Mouse (Mus musculus): ENCODE measurements around the gene Hpn.

Gene Hpn

GRCm38 (mm10) chr7:31140941-31141340 is 25.9 kb upstream of the Hpn start:
- no peak for DNase-seq (ENCODE audit: extremely low spot score)

DNA sequence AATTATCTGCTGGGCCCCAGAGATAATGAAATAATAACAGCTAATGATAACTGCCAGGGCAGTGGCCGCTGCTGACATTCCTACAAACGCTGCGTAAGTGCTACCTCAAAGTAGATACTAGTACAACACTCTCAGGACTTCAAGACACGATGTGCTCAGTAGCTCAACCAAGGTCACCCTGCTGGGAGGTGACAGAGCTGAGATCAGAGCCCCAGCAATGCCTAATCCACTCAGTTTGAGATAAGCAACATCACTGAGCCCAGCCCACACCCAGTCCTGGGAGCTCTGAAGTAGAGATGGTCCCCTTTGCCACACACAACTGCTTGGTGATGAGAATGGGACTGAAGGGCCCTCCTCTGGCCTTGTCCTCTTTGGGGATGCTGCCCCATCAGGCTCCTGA is 25.2 kb upstream of the Hpn start:
- DNase-seq (ENCODE audit: extremely low spot score), result no peak

DNA sequence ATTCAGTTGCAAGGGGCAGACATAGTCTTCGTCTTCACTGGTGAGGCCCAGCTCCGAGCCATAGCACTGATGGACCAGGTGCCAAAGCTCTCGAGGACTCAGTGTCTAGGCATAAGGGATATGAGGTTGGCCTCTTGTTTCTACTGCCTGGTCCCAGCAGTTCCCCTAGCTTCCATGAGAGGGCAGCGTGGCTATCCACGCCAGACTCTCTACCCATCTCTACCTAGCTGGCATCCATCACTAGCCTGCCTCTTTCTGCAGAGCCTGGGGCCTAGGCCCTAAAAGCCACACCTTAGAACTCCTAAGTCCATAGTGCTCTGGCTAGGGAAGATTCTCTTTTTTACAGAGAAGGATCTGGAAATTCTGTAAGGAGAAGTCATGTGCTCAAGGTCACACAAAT is 24.7 kb upstream of the Hpn start:
- peak; percentile 46 for DNase-seq (ENCODE audit: extremely low spot score)

GRCm38 (mm10) chr7:31135717-31136116 is 20.6 kb upstream of the Hpn start:
- DNase-seq (ENCODE audit: extremely low spot score), result no peak

GRCm38 (mm10) chr7:31131866-31132265 is 16.8 kb upstream of the Hpn start:
- DNase-seq (ENCODE audit: extremely low spot score), result no peak

DNA sequence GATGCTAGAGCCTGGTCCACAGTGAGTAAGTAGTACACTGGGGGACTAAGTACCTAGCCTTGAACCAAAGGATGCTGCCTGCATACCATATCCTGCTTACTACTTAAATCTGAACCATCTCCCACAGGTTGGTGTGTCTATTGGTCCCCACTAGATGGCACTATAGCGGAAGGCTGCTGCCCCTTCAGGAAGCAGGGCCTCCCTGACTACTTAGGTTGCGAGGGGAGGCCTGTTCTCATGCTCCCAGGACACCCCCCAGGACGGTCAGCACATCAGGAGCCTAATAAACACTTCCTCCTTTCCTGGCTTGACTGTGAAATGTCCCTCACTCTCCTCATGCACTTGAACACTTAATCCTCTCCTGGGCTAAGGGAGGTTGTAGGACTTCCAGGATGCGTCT is 15.8 kb upstream of the Hpn start:
- peak; percentile 52 for DNase-seq (ENCODE audit: extremely low spot score)

- no peak for DNase-seq (ENCODE audit: extremely low spot score)
Measured at GRCm38 (mm10) chr7:31130197-31130596, 15.1 kb upstream of the Hpn start.

- DNase-seq (ENCODE audit: extremely low spot score), result no peak
Measured at GRCm38 (mm10) chr7:31128157-31128705, 13.1 kb upstream of the Hpn start.

GRCm38 (mm10) chr7:31126851-31127724 is 12.0 kb upstream of the Hpn start, which contains the start of gene Scn1b:
Gene Scn1b, minus strand, starts transcription at chr7:31127003.
- peak; percentile 45 for DNase-seq (ENCODE audit: extremely low spot score)

DNA sequence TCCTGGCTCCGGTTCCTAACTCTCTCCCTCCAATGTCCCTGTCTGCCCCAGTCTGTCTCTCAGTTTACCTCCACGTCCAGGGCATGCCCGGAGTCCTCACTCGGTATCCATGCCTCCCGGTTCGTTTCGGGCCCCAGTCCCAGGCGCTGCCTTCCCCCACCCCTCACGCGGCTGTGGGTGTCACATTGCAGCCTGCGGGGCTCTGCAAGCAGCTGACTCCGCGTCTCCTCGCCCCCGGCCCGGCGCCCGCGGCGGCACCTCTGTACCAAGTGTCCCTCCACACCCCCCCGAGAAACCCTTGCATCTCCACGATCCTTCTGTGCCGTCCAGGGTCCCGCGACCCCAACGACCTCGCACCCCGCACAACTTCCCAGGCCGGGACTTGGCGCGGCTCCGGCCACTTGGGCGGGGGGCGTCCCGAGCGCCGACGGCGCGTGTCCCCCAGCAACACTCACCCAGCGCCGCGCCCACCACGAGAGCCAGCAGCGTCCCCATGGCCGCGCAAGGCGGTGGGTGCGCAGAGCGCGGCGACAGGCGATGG is 11.2 kb upstream of the Hpn start:
- DNase-seq (ENCODE audit: extremely low spot score), result peak; percentile 34

- DNase-seq (ENCODE audit: extremely low spot score), result no peak
Measured at GRCm38 (mm10) chr7:31125116-31125515, 10.0 kb upstream of the Hpn start.

DNA sequence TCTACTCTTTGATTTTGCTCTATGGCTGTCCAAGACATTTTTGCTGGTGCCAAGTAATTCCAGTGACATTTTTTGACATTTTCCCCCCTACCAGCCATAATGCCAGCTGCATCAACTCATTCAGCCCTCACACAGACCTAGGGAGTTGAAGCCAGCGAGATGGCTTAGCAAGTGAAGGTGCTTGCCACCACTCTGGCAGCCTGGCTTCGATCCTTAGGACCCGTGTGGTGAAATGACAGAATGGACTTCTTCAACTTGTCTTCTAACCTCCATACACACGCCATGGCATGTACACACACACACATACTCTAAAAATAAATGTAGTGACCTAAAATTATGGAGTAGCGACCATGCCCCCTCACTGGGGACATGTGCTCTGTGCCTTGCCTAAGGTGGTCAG is 9.3 kb upstream of the Hpn start:
- no peak for DNase-seq (ENCODE audit: extremely low spot score)

DNA sequence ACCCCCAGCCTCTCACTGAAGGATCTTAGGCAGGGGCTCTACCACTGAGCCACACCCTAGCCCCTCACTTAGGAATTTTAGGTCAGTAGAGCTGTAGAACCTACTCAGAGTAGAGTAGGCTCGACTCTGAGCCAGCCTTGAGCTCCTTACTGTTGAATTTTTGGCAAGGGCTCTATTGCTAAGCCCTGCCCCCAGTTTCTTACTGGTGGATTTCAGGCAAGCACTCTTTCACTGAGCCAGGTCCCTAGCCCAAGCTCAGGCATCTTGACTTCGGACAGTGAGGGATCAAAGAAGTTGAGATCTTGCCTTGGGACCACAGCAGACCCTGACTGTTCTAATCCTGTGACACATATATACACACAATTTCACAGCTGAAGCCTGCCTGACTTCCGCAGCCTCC is 8.6 kb upstream of the Hpn start:
- DNase-seq (ENCODE audit: extremely low spot score), result no peak

- DNase-seq (ENCODE audit: extremely low spot score), result no peak
Measured at GRCm38 (mm10) chr7:31122641-31123631, 7.8 kb upstream of the Hpn start.

GRCm38 (mm10) chr7:31119556-31119955 is 4.5 kb upstream of the Hpn start:
- no peak for DNase-seq (ENCODE audit: extremely low spot score)

DNA sequence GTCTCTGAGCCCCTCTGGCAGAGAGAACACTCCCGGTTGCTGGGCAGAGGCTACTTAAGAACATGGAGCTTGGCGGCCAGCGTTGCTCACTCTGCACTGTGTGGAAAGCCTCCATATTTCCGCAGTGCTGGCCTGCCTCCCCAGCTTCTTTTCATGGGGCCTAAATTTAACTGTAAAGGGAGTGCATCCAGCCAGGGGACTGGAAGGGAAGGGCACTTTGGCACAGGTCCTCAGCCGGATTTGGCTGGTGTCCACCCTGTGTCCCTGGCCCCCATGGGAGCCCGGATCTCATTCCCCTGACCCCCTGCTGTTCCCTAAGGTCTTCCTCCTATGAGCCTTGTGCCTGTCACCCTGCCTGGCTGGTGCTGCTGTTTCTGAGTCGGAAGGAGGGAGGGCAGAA is 3.4 kb upstream of the Hpn start:
- no peak for DNase-seq (ENCODE audit: extremely low spot score)

DNA sequence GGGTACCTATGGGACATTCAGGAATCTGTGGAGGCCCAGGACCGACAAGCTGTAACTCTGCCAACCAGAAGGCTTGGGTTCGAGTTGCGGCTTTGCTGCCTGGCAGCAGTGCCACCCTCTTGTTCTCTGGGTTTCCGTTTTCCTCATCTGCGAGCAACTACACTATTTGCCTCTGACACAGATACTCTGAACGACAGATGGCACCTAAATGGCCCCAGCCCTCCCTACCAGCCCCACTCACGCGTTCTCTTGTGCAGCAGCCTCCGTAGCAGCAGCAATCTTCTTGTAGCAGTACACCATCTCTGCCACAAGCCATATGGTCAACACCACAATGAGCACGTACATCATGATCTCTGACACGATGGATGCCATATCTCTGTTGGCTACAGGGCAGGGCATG is 2.4 kb upstream of the Hpn start:
- DNase-seq (ENCODE audit: extremely low spot score), result no peak

- peak; percentile 57 for DNase-seq (ENCODE audit: extremely low spot score)
Measured at GRCm38 (mm10) chr7:31116721-31117145, 1.6 kb upstream of the Hpn start.

- peak; percentile 71 for DNase-seq (ENCODE audit: extremely low spot score)
Measured at GRCm38 (mm10) chr7:31115587-31116043, 525 bp upstream of the Hpn start.

GRCm38 (mm10) chr7:31114646-31115045 is 444 bp downstream of the Hpn start:
- peak; percentile 35 for DNase-seq (ENCODE audit: extremely low spot score)

DNA sequence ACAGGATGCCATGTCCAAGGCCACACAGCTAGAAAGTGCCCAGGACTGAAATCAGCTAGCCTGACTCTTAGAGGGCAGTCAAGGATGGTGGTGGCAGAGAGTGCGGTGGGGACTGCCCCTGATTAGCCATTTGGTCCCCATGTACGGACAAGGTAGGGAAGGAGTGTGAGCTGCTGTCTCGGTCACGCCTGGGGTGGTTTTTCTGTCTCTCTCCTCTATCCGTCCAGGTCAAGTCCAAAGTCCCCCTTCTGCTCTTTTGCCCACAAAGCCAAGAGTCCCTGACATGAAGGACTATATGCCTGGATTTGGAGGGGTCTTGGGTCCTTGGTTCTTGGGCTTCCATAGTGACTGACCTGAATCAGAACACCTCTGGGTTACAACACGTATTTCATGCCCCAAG is 1.3 kb downstream of the Hpn start:
- DNase-seq (ENCODE audit: extremely low spot score), result no peak

DNA sequence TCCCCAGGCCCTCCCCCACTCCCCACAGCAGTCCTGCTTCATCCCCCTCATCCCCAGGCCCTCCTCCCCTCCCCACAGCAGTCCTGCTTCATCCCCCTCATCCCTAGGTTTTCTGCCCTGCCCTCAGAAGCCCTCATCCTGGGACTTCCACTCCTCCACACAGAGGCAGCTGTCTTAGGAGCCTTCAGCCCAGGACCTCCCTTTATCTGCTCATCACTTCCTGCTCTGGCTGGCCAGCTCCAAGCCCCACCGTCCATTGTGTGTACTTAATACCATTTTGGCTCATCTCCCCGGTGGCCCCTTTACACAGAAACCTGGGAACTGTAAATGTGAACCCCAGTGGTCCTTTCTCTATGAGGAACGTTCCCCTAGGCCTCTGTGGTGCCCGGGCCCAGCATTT is 3.1 kb downstream of the Hpn start:
- DNase-seq (ENCODE audit: extremely low spot score), result no peak

Data from embryo, embryonic 9.5 days (tissue).